Mouse (Mus musculus) heart, postnatal 4 days (tissue): ENCODE data around the gene Snx20. TPM values are rescaled to one million over a fixed set of nuclear protein-coding genes. Genes with fewer than 3 reads are reported as not detected.

Experiments used
- DNase-seq: peaks from one replicate; pipeline ENCODE4 v3.0.0; 2021
- total RNA-seq, 2 experiments: library from RNA; stranded (reverse); gene quantifications; 2 replicates each; pipeline ENCODE4 v1.2.3; 2021

Snx20 gene
- total RNA-seq, 2 experiments from 2014 or later = 1.2 to 2.1 TPM

- no peak for DNase-seq
Measured at GRCm38 (mm10) chr8:88642734-88643564, 7.0 kb upstream of the Snx20 start.

GRCm38 (mm10) chr8:88638908-88639307, 3.0 kb upstream of the Snx20 start:
- DNase-seq = no peak

- no peak for DNase-seq
Measured at GRCm38 (mm10) chr8:88637092-88638000, 1.4 kb upstream of the Snx20 start.

GRCm38 (mm10) chr8:88633343-88633765, 2.6 kb downstream of the Snx20 start:
- peak; percentile 31 for DNase-seq

- DNase-seq = peak; percentile 35
Measured at GRCm38 (mm10) chr8:88631081-88631480, 4.8 kb downstream of the Snx20 start.

GRCm38 (mm10) chr8:88630225-88630624, 5.7 kb downstream of the Snx20 start:
- DNase-seq = no peak

GRCm38 (mm10) chr8:88628001-88628774, 7.7 kb downstream of the Snx20 start:
- DNase-seq = no peak

GRCm38 (mm10) chr8:88627265-88627991, 8.5 kb downstream of the Snx20 start:
- peak; percentile 77 for DNase-seq

- no peak for DNase-seq
Measured at GRCm38 (mm10) chr8:88626940-88627264, 9.0 kb downstream of the Snx20 start.

GRCm38 (mm10) chr8:88626433-88626832, 9.5 kb downstream of the Snx20 start:
- DNase-seq = no peak

- DNase-seq = no peak
Measured at GRCm38 (mm10) chr8:88624276-88624675, 11.7 kb downstream of the Snx20 start.

GRCm38 (mm10) chr8:88623351-88623750, 12.6 kb downstream of the Snx20 start:
- no peak for DNase-seq

- DNase-seq = peak; percentile 87
Measured at GRCm38 (mm10) chr8:88621408-88621807, 14.5 kb downstream of the Snx20 start.

GRCm38 (mm10) chr8:88620931-88621330, 15.0 kb downstream of the Snx20 start:
- DNase-seq = no peak

- peak; percentile 29 for DNase-seq
Measured at GRCm38 (mm10) chr8:88619513-88619912, 16.4 kb downstream of the Snx20 start.

GRCm38 (mm10) chr8:88618612-88619011, 17.3 kb downstream of the Snx20 start:
- no peak for DNase-seq

- DNase-seq = no peak
Measured at GRCm38 (mm10) chr8:88614981-88615380, 20.9 kb downstream of the Snx20 start.

GRCm38 (mm10) chr8:88610271-88610670, 25.7 kb downstream of the Snx20 start:
- DNase-seq = no peak

- no peak for DNase-seq
Measured at GRCm38 (mm10) chr8:88609036-88609435, 26.9 kb downstream of the Snx20 start.

GRCm38 (mm10) chr8:88605361-88606040, 30.4 kb downstream of the Snx20 start:
- no peak for DNase-seq
